Mouse (Mus musculus): ENCODE data around the gene Ypel2.

Gene Ypel2

DNA sequence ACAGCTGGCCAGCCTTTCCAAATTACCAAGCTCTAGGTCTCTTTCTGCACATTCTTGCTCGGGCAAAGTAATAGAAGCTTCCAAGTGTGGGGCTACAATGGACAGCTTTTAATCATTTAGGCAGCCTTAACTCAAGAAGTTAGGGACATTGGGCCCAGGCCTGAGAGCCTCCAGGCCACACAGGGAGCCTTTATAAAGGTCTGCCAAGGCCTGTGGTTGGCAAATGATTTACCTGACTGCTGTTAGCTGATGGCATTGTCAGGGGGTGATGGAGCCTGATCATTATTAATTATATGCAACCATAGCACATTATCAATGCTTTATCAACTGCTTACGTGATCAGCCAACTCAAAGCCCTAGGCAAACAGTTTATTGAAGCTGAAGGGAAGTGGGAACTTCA is 33.2 kb downstream of the Ypel2 start:
- DNase-seq, result no peak

DNA sequence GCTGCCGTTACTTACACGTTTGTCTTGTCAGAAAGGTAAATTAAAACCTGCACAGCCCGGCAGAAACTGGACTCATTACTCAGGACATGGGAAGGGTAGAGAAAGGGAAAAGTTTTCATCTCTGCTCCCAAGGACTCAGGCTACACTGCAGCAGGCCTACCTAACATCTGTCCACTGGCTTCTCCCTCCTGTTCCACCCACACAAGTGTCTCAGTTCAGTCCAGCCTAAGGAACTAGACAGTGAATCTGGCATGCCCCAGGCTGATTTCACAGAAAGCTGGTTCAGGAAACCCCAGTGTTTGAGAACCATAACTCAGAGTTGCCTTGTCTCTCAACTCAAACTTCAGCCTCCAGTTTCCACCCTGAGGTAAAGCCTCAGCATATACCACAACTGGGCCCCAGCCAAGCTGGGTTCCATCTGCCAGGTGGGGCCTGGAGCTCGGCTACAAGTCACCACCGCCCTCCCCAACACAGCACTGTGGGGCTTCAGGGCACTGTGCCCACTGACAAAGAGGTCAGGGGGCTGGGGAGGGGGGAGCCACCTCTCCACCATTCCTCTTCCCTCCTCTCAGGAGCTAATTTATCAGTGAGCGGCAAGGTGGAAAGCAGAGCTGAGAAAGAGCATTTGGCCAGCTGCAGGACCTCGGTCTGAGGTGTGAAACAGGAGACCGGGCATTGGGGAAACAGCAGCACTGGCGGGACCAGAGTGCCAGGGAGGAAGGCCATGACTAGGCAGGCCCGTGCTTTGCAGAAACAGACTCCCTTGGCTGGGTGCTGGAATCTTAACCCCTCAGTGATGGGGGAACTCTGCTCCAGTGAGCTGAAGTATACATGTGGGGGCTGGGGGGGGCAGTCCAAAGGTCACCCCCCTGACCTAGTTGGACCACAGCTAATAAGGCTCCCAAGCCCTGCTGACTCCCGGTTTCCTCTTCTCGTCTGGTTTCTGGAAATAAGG is 34.5 kb downstream of the Ypel2 start:
- no peak for DNase-seq

- no peak for DNase-seq
These were observed 35.3 kb downstream of the Ypel2 start for GRCm38 (mm10) chr11:86958182-86958581.

GRCm38 (mm10) chr11:86956363-86956762 is 37.1 kb downstream of the Ypel2 start:
- no peak for DNase-seq

DNA sequence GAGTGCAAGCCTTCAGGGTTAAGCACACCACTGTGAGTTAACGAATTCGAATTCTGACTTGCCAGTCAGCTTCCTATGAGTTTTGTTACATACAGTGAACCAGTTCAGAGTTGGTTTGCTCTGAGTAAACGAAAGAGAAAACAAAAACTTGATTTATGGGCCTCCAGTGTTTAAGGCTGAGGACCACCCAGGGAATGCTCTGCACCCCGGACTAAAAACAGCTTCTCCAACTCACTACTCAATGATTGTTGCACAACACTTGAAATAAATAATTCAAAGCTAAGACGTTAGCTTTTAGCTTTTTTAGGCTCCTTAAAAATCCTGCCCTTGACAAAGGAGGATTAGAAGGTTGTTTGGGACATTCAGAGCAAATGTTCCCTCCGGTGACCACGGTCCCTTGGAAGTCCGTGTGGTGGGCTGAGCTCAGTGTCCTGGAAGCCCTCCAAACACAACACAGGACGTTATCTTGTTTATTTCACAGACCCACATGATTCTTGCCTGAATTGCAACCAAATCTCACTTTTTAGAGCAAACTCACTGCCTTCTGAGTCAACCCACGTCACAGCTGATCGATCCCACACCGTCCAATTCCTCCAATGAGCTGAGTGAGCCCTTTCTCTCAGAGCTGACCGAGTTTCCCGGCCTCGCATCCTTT is 38.8 kb downstream of the Ypel2 start:
- no peak for DNase-seq

DNA sequence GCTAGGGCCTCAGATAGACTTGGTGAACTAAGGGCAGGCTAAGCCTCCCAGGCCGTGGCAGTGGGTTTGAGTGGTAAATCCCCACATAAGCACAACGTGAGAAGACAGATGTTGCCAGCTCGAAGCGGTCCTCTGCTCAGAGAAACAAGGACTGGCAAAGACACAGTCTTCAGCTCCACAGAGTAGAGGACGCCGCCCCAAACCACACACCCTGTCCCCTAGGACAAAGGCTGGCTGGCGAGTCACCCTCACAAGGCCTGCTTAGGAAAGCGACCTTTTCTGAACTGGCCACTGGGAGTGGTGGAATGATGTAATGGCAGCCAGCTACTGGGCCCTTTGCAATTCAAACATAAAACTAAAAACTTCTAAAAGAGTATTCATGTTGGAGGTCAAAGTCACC is 40.4 kb downstream of the Ypel2 start:
- DNase-seq, result no peak

DNA sequence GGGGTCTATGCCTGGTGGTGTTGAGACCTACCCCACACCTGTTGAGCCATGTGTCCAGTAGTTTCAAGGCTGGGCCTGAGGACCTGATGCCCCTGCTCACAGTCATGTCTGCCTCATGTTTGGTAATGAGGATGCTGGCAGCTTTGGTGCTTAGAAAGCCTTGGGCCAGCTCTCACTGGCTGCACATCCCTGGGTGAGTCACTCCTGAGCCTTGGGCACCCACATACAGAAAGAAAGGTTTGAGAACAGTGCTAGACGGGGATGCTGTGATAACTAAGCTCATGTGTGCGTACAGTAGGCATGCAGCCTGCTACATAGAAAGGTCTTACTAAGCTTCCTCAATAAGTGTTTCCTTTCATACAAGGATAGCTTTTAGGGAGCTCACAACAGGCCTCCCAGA is 40.8 kb downstream of the Ypel2 start:
- no peak for DNase-seq

GRCm38 (mm10) chr11:86951672-86952071 is 41.8 kb downstream of the Ypel2 start:
- no peak for DNase-seq

DNA sequence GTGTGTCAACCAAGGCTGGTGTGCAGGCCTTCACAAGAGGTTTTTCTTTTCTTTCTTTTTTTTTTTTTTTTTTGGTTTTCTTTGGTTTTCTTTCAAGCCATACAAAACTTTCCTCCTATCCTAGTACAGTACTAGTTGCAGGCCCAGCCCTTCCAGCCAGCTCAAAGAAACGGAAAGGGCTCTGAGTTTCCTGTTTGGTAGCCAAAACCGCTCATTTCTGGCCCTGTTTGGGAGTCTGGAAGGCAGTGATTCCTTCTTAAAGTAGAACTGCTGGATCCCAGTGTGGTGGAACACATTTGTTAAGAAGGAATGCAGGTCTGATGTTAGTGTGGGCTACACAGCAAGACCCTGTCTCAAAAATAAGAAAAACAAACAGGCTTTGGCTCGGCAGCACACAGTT is 43.0 kb downstream of the Ypel2 start:
- DNase-seq, result no peak

DNA sequence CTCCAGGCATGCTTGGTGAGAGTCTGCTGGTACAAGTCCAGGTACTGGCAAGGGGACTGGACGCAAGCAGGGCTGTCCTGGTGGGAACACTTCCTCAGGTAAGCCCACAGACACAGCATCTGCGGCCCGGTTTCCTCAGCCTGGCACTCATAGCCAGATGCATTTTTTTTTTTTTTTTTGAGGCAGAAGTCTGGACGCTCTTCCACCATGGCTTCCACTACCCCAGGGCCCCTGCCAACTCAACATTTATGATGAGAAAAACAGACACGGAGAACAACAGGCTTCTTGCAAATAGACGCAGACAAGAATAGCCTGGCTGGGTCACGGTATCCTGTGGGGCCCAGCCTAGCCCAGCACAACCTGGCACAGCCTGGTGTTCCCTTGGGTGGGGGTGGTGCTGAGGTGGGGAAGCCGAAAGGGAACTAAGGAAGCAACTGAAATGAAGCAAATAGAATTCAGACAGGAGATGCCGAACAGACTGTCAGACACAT is 43.5 kb downstream of the Ypel2 start:
- no peak for DNase-seq

GRCm38 (mm10) chr11:86946644-86947195 is 46.8 kb downstream of the Ypel2 start:
- DNase-seq, result no peak

DNA sequence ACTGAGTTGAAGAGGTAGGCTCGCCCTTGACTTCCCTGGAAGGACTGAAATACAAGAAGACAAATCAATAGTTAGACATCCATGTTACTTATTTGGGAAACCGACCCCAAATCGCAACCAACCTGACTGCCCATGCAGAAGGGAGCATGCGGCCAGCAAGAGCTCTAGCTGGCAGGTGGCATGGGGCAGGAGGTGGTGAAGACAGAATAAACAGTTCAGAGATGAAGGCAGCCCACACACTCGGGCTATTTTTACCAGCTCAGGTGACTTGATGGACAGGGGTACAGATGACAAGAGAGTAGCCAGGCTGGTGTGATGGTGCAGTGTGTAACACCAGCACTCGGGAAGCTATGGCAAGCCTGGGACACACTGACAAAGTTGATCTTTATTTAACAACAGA is 47.6 kb downstream of the Ypel2 start:
- DNase-seq, result no peak

DNA sequence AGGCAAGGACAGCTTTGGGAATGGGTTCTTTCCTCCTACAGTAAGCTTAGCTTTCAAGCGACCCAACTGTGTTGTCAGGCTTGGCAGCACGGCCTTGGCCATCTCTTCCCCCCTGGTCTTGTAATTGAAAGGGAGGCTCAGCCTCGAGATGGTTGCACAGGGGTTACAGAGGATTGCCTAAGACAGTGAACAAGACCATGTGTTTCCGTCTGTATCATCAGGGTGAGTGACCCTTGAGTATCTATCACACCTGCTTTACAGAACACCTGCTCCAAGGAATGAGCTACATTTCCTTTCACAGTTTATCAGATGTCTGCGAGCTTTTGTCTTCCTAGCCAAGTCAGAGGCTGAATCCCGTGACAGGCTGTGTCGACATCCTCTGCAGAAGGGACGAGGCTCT is 48.4 kb downstream of the Ypel2 start:
- no peak for DNase-seq

GRCm38 (mm10) chr11:86944539-86944938 is 49.0 kb downstream of the Ypel2 start:
- no peak for DNase-seq

DNA sequence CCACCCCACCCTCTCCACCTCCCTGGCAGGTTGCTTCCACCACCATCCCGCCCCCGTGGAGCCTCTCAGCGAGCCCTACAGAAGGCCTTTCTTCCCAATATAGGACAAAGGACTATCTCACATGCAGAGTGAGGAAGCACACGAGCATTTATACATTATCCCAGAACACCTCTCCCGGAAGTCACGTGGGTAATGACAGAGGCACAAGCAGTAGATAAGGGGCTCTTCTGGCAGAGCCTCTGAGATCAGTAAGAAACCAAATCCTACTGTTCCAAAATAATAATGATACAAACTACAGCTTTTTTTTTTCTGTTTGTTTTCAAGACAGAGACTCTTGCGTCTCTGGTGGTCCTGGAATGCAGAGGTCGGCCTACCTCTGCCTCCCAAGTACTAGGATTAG is 51.6 kb downstream of the Ypel2 start:
- DNase-seq, result no peak

- no peak for DNase-seq
These were observed 54.0 kb downstream of the Ypel2 start for GRCm38 (mm10) chr11:86939503-86939902.

GRCm38 (mm10) chr11:86938551-86938950 is 55.0 kb downstream of the Ypel2 start:
- DNase-seq, result no peak

- no peak for DNase-seq
These were observed 55.4 kb downstream of the Ypel2 start for GRCm38 (mm10) chr11:86938108-86938507.

DNA sequence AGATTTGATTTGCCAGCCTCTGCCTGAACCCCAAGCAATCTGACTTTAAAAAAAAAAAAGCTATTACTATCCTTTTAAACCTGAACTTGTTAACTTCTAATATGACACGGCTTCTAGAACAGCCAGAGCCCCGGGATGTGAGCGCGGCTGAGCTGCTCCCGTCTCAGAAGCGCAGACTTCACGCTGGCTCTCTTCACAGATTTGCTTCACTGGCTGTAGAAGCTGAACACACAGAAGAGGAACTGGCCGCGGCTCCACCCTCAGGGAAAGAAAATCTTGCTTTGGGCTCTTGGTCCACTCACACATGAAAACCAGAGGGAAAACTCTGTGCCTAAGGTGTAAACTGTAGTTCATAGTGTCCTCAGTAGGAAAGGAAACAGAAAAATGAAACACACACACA is 56.6 kb downstream of the Ypel2 start:
- DNase-seq, result no peak

- no peak for DNase-seq
These were observed 58.6 kb downstream of the Ypel2 start for GRCm38 (mm10) chr11:86934895-86935294.

- no peak for DNase-seq
These were observed 61.3 kb downstream of the Ypel2 start for GRCm38 (mm10) chr11:86932201-86932600.

- DNase-seq, result no peak
These were observed 62.8 kb downstream of the Ypel2 start for GRCm38 (mm10) chr11:86930636-86931180.

- no peak for DNase-seq
These were observed 63.5 kb downstream of the Ypel2 start for GRCm38 (mm10) chr11:86929985-86930384.

All from spleen, adult 18-20 months (tissue).